Mouse (Mus musculus): ENCODE data around the gene Golm1.
"Not testable (repeated sequence)": the region's sequence is repeated elsewhere in the genome, so short reads cannot be mapped to it uniquely, and the experiment has no call there.

Gene Golm1

DNA sequence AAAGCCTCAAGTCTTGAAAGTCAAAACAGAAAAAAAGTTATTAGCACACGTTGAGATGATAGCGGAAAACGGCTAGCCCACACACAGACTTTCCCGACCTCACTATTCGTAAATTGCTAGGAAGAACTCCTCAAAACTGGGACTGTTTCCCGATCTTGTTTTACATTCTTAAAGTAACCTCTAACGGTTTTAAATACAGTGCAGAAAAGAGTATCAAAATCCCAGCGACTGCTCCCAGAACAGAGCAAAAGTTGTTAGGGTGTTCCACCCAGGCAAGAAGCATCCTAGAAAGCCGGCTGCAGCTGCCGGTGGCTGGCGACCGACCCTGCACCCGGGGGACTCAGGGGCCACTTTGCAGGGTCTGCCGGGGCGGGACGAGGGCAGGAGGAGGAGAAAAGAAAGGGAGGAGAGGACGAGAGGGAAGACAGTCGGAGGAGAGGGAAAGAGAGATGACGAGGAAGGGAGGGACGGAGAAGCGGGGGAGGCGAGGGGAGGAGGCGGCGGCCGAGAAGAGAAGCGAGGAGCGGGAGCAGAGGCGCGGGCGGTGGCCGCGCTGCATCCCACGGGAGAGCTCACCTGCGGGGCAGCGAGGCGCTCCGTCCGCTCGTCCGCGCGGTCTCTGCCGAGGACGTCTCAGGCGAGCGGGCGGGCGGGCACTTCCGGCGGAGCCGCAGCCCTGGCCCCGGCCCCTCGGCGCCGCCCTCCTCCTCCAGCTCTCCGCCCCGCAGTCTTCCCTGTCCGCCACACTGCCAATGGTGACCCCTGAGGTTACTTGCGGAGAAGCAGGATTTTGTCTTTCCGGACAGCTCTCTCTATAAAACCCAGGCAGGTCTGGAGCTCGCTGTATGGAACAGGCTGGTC is at the start of gene Golm1:
Gene Golm1, minus strand, starts transcription at position 661 of the 861 bp plus-strand sequence.
- peak; percentile 25 to 56 for DNase-seq (ENCODE audit: low spot score in 2 of 2)

DNA sequence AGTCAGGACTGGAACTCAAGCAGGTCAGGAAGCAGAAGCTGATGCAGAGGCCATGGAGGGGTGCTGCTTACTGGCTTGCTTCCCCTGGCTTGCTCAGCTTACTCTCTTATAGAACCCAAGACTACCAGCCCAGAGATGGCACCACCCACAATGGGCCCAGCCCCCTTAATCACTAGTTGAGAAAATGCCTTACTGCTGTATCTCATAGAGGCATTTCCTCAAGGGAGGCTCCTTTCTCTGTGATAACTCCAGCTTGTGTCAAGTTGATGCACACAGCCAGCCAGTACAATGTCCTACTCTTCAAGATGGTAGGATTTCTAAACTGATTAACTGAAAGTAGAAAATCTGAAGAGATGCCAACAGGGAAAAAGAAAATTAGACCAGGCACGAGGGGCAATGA is 46.5 kb upstream of the Golm1 start:
- not testable (repeated sequence) for DNase-seq (ENCODE audit: low spot score in 2 of 2)

DNA sequence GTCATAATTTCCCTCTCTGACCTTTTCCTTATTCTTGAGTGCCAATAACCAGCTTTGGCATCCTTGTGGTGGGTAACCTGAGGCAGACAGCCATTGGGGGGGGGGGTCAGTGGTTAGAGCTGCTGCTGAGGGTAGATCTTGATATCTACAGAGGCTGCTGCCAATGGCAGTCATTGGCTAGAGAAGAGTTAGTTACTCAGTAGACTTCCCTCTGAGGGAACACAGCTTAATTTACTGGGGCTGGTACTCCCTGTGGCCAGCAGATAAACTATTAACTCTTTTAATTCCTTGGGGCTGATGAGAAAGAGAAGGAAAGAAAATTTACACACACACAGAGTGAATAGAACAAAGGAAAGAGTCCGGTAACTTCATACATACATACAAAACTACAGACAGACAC is 43.9 kb upstream of the Golm1 start:
- DNase-seq (ENCODE audit: low spot score in 2 of 2): no peak

DNA sequence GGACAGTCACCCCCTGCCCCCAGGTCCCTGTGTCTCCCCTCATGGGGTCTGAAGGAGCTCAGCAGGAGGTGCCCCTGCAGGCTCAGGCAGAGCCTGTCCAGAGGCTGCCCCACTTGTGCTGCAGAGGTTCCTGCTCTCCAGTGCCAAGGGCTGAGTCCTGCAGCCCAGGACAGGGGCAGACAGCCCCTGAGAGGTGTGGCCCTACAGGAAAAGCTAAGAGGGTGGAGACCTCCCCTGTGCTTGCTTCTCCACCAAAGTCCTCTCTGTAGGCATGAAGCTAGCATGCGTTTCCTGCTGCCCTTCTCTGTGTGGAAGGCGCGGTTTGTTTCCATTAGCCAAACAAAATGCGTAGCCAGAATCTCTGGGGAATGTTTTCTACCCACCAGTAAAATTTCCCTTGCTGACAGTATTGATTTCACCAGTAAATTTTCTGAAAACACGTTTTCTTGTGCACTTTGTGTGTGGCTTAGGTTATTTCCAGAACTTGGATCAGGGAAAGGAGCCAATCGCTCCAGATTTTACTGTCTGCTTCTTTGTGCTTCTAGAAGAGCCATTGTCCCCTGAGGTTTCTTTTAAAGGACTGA is 43.3 kb upstream of the Golm1 start:
- not testable (repeated sequence) for DNase-seq (ENCODE audit: low spot score in 2 of 2)

DNA sequence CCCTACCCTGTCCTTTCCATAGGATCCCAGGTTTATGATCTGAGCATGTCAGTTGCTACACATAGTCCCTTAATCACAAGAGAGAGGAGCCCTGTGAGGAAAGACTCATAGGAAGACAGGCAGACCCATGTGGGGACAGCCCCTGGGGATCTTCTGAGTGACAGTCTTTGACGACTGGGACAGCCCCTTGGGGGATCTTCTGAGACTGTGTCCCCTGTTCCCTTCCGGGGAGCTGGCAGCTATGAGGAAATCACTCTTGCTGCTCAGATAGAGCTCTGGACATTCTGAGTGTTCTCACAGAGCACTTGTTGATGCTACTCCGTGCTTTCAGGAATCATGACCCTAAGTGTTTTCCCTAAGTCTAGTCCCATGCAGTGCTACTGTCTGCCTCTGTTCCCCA is 38.1 kb upstream of the Golm1 start:
- DNase-seq (ENCODE audit: low spot score in 2 of 2): no peak

DNA sequence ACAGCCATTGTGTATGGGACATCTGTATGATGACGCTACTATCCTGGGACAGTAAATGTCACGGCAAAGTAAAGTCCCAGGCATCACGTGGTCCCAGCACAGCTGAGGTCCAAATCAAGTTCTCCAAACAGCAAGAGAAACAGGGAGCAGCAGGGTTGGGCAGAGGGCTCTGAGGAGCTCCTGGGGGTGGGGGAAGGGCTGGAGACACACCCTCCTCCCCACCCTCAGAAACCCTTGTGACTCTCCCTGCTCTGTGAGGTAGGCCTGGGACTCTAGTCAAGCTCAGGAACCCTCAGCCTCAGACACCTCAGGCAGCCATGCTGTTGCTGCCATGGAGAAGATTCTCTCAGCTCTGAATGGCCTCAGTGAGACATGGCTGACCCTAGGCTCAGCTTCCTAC is 36.4 kb upstream of the Golm1 start, which contains the start of gene Spata31d1b:
Gene Spata31d1b, plus strand, starts transcription at position 301 of the 400 bp plus-strand sequence.
- DNase-seq (ENCODE audit: low spot score in 2 of 2): not testable (repeated sequence)

DNA sequence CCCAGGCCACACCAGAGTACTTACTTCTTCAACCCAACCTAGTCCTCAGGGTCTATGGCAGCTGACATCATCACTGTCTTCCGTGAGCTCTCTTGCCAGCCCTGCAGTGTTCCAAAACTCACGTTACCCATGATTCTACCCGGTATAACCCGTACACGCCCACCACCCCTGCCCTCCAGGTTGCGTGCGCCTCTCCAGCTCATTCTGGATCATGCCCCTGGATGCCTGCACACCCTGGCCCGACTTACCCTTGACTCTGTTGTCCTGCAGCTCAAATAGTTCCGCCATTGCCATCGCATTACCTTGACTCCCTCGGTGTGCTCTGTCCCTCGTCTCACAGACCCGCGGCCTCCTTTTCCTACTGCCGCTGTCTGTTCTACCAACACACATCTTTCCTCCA is 34.6 kb upstream of the Golm1 start, which contains the start of gene Spata31d1a:
Gene Spata31d1a, minus strand, starts transcription at position 101 of the 400 bp plus-strand sequence.
- no peak for DNase-seq (ENCODE audit: low spot score in 2 of 2)

DNA sequence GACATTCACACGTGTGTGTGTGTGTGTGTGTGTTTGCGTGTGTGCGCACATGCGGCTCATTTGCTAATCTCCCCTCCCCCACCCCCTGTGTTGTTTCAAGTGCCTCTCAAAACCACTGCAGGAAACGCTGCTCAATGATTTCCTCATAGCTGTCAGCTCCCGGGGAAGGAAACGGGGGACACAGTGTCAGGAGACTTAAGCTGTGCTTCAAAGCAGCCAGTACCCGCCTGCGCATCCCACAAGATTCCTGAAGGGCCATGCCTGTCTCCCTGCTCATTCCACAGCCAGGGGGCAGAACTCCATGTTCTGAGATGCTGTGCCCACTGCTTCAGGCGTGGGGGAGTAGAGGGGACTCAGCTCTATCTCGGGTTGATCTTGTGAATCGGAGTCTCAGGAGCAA is 29.0 kb upstream of the Golm1 start:
- DNase-seq (ENCODE audit: low spot score in 2 of 2): no peak

DNA sequence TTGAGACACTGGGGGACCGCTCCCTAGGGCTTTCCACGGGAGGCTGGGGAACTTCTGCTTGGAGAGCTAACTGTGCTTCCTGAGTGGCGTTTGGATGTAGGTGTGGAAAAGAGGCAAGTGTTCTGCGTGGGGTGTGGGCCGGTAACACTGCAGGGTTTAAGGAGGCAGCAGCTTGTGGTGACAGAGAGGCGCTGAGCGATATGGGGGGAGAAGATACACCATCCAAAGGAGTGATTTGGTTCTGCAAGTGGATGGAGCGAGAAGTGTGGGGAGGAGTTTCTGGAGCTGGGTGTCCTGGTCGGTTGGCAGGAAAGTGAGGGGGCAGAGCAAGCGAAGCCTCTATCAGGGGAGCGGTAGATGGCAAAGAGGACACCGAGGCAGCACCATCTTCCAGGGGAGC is 27.9 kb upstream of the Golm1 start:
- DNase-seq (ENCODE audit: low spot score in 2 of 2): no peak

DNA sequence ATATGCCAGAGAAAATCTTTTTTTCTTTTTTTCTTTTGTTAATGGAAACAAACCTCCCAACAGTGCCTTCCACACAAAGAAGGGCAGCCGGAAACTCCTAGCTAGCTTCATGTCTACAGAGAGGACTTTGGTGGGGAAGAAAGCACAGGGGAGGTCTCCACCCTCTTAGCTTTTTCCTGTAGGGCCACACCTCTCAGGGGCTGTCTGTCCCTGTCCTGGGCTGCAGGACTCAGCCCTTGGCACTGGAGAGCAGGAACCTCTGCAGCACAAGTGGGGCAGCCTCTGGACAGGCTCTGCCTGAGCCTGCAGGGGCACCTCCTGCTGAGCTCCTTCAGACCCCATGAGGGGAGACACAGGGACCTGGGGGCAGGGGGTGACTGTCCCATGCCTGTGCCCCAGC is 24.5 kb upstream of the Golm1 start:
- not testable (repeated sequence) for DNase-seq (ENCODE audit: low spot score in 2 of 2)

DNA sequence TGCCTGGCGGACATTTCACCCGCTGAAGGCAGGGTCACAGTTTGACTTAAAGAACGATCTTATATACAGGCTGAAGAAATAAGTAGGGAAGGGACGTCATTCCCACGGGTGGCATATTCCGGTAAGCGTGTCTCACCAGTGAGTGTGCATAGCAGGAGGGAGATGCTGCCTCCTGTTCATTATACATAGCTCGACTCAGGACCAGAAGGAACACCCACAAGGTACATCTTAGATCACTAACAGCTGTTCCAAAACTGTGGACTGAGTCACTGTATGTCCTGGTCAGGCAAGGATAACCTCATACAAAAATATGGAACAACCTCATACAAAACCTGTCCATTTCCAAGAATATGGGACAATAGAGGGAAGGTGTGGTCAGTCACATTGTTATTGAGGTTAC is 23.5 kb upstream of the Golm1 start:
- no peak for DNase-seq (ENCODE audit: low spot score in 2 of 2)

DNA sequence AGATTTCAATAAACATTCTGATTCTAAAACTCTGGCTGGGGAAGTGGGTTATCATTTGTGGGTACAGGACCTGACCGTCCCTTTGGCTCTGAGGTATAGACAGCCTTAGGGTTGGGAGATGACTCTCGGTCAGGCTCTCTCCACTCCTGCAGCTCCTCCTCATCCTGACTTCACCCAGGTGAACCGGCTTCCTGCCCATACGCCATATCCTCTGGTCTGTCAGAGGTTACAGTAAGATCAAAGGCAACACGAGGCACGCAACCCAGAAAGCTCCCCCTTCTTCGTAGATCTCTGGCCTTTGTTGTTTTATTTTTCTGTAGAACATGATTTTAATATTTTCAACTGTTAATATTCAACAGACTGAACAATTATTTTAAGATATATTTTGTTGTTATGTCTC is 20.2 kb upstream of the Golm1 start:
- DNase-seq (ENCODE audit: low spot score in 2 of 2): no peak

DNA sequence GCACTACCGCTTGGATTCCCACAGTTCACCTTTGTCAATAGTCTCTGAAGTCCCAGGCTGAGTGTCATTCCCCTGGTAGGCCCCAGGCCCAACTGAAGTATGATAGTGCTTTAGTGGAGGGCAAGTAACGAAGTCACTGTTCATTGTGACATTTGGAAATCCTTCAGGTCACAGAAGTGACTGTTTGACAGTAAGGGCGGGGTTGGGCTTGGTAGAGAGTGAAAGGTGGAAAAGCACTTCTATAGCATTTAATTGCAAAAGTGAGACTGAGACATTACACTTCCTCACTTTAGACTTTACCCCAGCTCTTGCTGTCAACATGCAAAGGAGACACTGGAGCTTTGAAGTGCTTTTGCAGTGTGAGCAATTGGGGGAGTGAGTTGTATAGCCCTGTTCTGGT is 18.4 kb upstream of the Golm1 start, which contains the start of gene 4921517D22Rik:
Gene 4921517D22Rik, minus strand, starts transcription at position 101 of the 400 bp plus-strand sequence.
- no peak for DNase-seq (ENCODE audit: low spot score in 2 of 2)

DNA sequence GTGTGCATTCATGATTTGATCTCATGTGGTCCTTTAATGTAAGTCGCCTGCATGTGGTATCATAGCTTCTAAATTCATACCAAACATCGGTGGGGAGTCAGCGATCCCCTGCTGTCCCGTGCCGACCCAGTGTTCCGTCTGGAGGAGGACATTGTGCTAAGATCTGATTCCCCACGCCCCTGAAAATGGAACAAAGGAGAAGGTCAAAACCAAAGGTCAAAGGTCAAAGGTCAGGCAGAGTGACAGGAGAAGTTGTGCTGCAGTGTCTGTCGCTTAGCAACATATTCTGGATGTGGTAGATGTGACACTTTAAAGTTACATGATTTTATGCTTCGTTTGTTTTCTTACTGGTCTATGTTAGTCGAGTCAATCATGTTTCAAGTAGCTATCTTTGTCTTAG is 15.9 kb upstream of the Golm1 start:
- no peak for DNase-seq (ENCODE audit: low spot score in 2 of 2)

DNA sequence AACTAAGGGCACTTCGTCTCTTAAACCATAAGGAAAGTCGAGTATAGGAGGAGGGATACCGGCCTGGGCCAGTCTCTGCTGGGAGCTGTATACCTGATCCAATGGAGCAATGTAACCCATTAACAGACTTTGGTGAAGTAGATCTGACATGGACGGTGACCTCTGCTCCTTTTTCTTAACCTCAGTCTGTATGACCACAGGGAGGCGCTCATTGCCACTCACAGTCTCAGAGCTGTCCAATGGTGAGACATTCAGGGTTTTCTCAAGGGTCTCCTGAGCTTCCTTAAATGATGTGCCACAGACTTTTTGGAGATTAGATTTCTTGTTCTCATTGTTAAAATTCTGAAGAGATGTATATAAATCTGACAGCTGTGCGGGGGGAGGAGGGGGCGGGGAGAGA is 15.0 kb upstream of the Golm1 start:
- DNase-seq (ENCODE audit: low spot score in 2 of 2): no peak

DNA sequence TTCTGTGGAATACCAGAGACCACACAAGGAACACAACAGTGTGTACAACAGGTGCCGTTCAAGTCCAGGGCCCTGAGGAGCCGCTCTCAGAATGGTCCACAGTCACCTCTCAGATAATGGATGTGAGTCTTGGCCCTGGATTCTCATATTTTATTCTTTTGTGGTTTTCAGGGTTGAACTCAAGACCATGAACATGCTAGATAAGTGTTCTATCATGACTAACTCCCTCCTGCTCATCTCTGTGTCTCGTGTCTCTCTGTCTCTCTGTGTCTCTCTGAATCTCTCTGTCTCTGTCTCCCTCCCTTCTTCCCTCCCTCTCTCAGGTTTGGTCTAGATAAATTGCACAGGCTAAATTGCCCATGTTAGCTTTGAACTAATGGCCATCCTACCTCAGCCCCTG is 14.2 kb upstream of the Golm1 start:
- DNase-seq (ENCODE audit: low spot score in 2 of 2): no peak

DNA sequence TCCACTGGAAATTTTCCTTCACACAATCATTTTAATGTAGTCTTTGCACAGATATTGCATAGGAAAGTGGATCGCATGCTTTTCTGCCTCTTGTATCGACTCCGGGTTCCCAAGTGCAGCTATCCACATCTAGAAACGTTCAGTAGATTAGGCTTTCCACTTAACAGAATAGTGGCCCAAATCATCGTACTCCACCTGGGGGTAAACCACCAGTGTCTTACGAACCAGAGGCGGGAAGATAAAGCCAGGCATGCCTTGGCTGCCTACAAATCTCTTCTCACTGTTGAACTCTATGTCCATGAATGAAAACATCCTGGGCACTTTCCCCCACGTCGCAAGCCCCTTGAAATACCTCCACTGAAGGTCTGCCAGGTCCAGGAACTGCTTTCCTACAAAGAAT is 13.7 kb upstream of the Golm1 start:
- no peak for DNase-seq (ENCODE audit: low spot score in 2 of 2)

DNA sequence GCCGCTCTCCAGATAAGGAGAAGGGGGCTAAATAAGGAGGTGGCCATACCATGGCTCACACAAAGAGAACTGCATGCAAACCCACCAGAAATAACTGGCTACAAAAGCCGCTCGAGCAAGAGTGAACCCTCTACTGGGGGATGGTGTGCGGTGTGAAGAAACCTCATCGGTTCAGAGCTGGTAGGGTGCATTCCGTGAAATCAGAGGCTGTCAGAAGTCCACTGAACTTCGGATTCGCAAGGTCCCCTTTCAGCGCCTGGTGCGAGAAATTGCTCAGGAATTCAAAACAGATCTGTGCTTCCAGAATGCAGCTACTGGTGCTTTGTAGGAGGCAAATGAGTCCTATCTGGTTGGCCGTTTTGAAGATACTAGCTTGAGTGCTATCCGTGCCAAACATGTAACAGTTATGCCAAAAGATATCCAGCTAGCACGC is 12.7 kb upstream of the Golm1 start:
- DNase-seq (ENCODE audit: low spot score in 2 of 2): no peak

DNA sequence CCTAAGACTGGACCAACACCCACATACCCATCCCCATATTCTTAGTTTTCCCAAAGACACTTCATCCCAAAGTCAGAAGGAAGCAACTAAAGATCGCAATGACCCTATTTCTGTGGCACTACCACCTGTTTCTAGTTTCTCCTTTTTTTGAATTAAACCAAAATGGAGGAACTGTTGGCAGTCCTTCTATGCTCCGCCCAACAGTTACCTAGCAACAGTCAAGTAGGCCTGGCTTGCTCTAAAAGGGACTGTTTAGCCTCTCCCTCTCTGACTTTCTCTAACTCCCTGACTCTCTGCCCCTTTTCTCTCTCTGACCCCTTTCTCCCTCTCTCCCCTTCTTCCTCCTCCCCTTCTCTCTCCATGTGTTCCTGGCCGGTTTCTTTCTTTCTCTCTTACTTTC is 9.6 kb upstream of the Golm1 start:
- no peak for DNase-seq (ENCODE audit: low spot score in 2 of 2)

DNA sequence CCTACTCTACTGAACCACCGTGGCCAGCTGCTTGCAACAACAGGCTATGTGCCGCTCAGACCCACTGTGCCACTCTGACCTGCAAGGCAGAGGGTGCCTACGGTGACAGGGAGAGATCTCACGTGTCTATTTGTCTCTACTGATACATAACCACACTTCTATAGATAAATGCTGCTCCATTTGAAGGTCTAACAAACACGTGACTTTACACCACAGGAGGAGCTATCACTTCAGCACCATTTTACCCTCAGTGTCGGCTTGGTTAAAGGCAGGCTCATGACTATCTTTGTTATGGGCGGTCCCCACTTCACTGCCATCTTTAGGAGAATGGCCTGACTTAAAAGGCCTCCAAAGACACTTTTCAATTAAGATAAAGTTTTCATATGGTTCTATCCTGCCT is 7.0 kb upstream of the Golm1 start:
- DNase-seq (ENCODE audit: low spot score in 2 of 2): no peak

DNA sequence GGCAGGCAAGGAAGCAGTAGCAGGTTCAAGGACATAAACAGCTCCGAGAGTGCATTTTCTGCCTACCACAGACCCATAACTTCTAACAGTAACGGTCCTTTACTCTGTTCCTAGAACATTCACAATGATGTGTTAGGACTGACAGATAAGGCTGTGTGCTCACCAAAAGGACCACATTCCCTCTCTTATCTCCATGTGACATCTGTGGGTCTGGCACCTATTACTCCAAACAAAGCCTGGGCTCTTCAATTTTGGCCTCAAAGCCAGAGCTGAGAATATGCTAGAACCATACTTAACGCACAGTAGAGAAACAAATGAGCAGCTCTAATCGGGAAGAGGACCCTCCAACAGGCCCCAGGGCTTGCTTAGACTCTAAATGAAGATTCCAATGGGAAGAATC is 4.3 kb upstream of the Golm1 start:
- no peak for DNase-seq (ENCODE audit: low spot score in 2 of 2)

DNA sequence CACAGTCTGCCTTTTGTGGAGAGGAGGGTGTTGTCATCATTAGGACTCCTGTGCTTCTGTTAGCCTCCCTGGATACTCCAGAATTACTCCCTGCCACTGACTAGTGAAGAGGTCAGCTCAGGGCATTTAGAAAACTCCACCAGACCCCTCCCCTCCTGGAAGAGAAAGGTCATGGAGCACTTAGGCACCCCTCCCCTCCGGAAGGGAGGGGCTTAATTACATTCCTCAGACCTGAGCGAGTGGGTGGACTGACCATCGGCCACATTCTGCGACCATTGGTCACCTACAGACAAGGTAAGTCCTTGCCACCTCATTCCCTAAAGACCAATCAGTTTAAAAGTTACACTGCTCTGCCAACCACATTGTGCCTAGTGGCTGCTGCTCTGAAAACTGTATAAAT is 3.7 kb upstream of the Golm1 start:
- DNase-seq (ENCODE audit: low spot score in 2 of 2): no peak
